Mouse (Mus musculus): ENCODE data around the gene 1110004F10Rik.

GRCm38 (mm10) chr7:116120737-116121136 is 81.5 kb downstream of the 1110004F10Rik start:
- no peak for TF ChIP-seq CTCF (IDR thresholded peaks at IDR 0.05)
- no peak for TF ChIP-seq EP300 (IDR thresholded peaks at IDR 0.05)

Measured in lung, postnatal 0 days (tissue).